Mouse (Mus musculus): ENCODE results near the gene Gpc4. TPM values are rescaled to one million over a fixed set of nuclear protein-coding genes. Genes with fewer than 3 reads are reported as not detected.

Gene Gpc4
- polyA plus RNA-seq, 1 experiment from 2014 or later, result 42.2 TPM

DNA sequence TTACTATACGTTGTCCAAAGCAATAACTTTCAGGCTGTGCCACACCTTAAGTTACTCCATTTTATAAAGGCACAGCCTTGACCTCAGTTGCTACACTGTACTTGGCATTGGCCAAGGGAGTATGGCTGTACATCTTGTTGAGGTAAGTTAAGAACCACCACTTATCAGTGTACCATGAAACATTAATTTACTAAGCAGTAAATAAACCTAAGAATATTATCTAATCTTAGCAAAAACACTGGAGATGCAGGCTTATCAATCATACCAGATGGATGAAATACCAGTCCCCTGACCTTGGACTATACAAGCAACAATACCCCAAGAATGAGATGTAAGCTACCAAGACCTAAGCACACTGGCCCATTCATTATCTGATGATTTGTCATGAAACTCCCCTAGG, 63.1 kb downstream of the Gpc4 start:
- Histone ChIP-seq H3K9me3 (no peaks in the 10 kb centered on the region), H3K4me1 (0 out of 2 replicates have a peak, but pooled peaks cover 3% of the 10 kb centered on the region), H3K27me3 (replicated peaks) (no peaks in the 10 kb centered on the region), H3K9ac (no peak overlapping the region), H3K27ac (replicated peaks) (no peak overlapping the region), H3K4me2 (no peak overlapping the region), H3K4me3 (no peak overlapping the region), H3K36me3 (no peaks in the 10 kb centered on the region)
- ATAC-seq (ENCODE audit: extremely low read depth, insufficient number of reproducible peaks, low FRiP score, low TSS enrichment), result no peak
- WGBS, result 80% methylated on average over 1 of the region's 1 CpGs

GRCm38 (mm10) chrX:52101445-52101844, 63.6 kb downstream of the Gpc4 start:
- Histone ChIP-seq H3K27me3 (replicated peaks) (no peaks in the 10 kb centered on the region), H3K36me3 (no peaks in the 10 kb centered on the region), H3K27ac (replicated peaks) (no peak overlapping the region), H3K4me2 (no peak overlapping the region), H3K4me3 (no peak overlapping the region), H3K9ac (no peak overlapping the region), H3K4me1 (0 out of 2 replicates have a peak, but pooled peaks cover 3% of the 10 kb centered on the region), H3K9me3 (no peaks in the 10 kb centered on the region)
- 63% methylated on average over 6 of the region's 6 CpGs for WGBS
- ATAC-seq (ENCODE audit: extremely low read depth, insufficient number of reproducible peaks, low FRiP score, low TSS enrichment), result no peak

- WGBS, result 40% methylated on average over 7 of the region's 7 CpGs
- no peak for ATAC-seq (ENCODE audit: extremely low read depth, insufficient number of reproducible peaks, low FRiP score, low TSS enrichment)
- Histone ChIP-seq H3K9me3 (no peaks in the 10 kb centered on the region), H3K4me3 (no peak overlapping the region), H3K9ac (no peak overlapping the region), H3K4me1 (no peaks in the 10 kb centered on the region), H3K36me3 (no peaks in the 10 kb centered on the region), H3K27ac (replicated peaks) (no peak overlapping the region), H3K27me3 (replicated peaks) (no peaks in the 10 kb centered on the region), H3K4me2 (no peak overlapping the region)
Measured at GRCm38 (mm10) chrX:52087726-52088348, 77.2 kb downstream of the Gpc4 start.

- H3K4me3 ChIP-seq, result no peak overlapping the region
- H3K9me3 ChIP-seq, result no peaks in the 10 kb centered on the region
- H3K27ac ChIP-seq (replicated peaks), result no peak overlapping the region
- no peak overlapping the region for H3K4me2 ChIP-seq
- H3K4me1 ChIP-seq, result no peaks in the 10 kb centered on the region
- H3K9ac ChIP-seq, result no peak overlapping the region
- 66% methylated on average over 8 of the region's 8 CpGs for WGBS
- ATAC-seq (ENCODE audit: extremely low read depth, insufficient number of reproducible peaks, low FRiP score, low TSS enrichment), result no peak
- no peaks in the 10 kb centered on the region for H3K36me3 ChIP-seq
- H3K27me3 ChIP-seq (replicated peaks), result no peaks in the 10 kb centered on the region
Measured at GRCm38 (mm10) chrX:52086885-52087573, 78.0 kb downstream of the Gpc4 start.

- no peak for ATAC-seq (ENCODE audit: extremely low read depth, insufficient number of reproducible peaks, low FRiP score, low TSS enrichment)
- H3K4me3 ChIP-seq, result no peak overlapping the region
- H3K27me3 ChIP-seq (replicated peaks), result no peaks in the 10 kb centered on the region
- no peaks in the 10 kb centered on the region for H3K36me3 ChIP-seq
- H3K4me1 ChIP-seq, result no peaks in the 10 kb centered on the region
- no peaks in the 10 kb centered on the region for H3K9me3 ChIP-seq
- no peak overlapping the region for H3K27ac ChIP-seq (replicated peaks)
- no peak overlapping the region for H3K9ac ChIP-seq
- WGBS, result 73% methylated on average over 3 of the region's 3 CpGs
- H3K4me2 ChIP-seq, result no peak overlapping the region
Measured at GRCm38 (mm10) chrX:52083557-52083956, 81.5 kb downstream of the Gpc4 start.

DNA sequence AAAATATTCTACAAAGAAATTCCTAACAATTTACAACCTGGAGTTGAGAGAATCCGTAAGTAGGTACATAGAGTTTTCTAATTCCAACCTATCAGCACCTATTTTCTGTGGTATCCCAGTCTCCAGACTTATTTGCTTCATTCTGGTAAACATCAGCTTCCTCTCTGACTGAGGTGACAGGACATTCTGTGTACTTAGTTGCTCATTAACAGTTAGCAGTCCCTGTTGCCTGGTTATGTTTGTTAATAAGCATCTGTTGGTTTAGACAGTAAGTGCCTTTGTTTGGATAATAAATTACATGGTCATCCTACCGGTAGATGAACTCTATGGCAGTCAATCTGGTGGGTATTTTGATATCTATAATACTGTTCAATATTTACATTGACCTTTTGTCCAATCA, 92.6 kb downstream of the Gpc4 start:
- H3K4me3 ChIP-seq, result no peak overlapping the region
- no peak overlapping the region for H3K27ac ChIP-seq (replicated peaks)
- H3K9me3 ChIP-seq, result no peaks in the 10 kb centered on the region
- no peaks in the 10 kb centered on the region for H3K27me3 ChIP-seq (replicated peaks)
- H3K4me2 ChIP-seq, result no peak overlapping the region
- H3K36me3 ChIP-seq, result no peaks in the 10 kb centered on the region
- H3K9ac ChIP-seq, result no peak overlapping the region
- WGBS, result 61% methylated on average over 2 of the region's 2 CpGs
- H3K4me1 ChIP-seq, result peaks cover 6% of the 10 kb centered on the region; the same call in 1 of the 2 replicates
- no peak for ATAC-seq (ENCODE audit: extremely low read depth, insufficient number of reproducible peaks, low FRiP score, low TSS enrichment)

DNA sequence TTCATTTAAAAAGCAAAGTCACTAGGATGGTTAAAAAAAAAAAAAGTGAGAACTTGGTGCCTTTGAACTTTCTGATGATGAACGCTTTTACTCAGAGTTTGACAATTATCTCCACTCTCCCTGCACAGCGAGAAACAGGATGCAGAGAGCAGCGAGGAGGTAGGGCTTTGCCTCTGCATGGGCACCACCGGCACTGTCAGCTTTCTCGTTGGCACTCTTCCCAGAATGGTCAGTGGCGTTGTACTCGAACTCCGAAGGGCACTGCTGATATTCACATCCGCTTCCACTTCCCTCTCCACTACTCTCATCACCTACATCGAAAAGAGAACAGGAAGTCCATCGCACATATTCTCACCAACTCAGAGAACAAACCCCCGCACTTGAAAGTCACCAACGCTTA, 111.6 kb downstream of the Gpc4 start:
- no peak overlapping the region for H3K9ac ChIP-seq
- no peaks in the 10 kb centered on the region for H3K27me3 ChIP-seq (replicated peaks)
- no peaks in the 10 kb centered on the region for H3K36me3 ChIP-seq
- no peaks in the 10 kb centered on the region for H3K9me3 ChIP-seq
- peaks cover 11% of the 10 kb centered on the region; the same call in 1 of the 2 replicates for H3K4me1 ChIP-seq
- no peak for ATAC-seq (ENCODE audit: extremely low read depth, insufficient number of reproducible peaks, low FRiP score, low TSS enrichment)
- H3K4me3 ChIP-seq, result no peak overlapping the region
- no peak overlapping the region for H3K4me2 ChIP-seq
- WGBS, result 46% methylated on average over 13 of the region's 13 CpGs
- no peak overlapping the region for H3K27ac ChIP-seq (replicated peaks)

- ATAC-seq (ENCODE audit: extremely low read depth, insufficient number of reproducible peaks, low FRiP score, low TSS enrichment), result no peak
- 36% methylated on average over 5 of the region's 5 CpGs for WGBS
Measured at GRCm38 (mm10) chrX:52052011-52052410, 113.0 kb downstream of the Gpc4 start.

GRCm38 (mm10) chrX:52050941-52051340, 114.1 kb downstream of the Gpc4 start:
- no peak for ATAC-seq (ENCODE audit: extremely low read depth, insufficient number of reproducible peaks, low FRiP score, low TSS enrichment)
- peaks cover 11% of the 10 kb centered on the region; the same call in 1 of the 2 replicates for H3K4me1 ChIP-seq
- 79% methylated on average over 4 of the region's 4 CpGs for WGBS

More at GRCm38 (mm10) chrX:52052011-52052410, 113.0 kb downstream of the Gpc4 start:
- no peak overlapping the region for H3K9ac ChIP-seq
- no peaks in the 10 kb centered on the region for H3K36me3 ChIP-seq
- H3K4me2 ChIP-seq, result no peak overlapping the region
- no peaks in the 10 kb centered on the region for H3K9me3 ChIP-seq
- no peaks in the 10 kb centered on the region for H3K27me3 ChIP-seq (replicated peaks)
- no peak overlapping the region for H3K4me3 ChIP-seq
- H3K27ac ChIP-seq (replicated peaks), result 0 out of 2 replicates have a peak overlapping the region, but pooled peaks have one; percentile 32
- H3K4me1 ChIP-seq, result peaks cover 11% of the 10 kb centered on the region; the same call in 1 of the 2 replicates

GRCm38 (mm10) chrX:52039875-52040274, 125.2 kb downstream of the Gpc4 start:
- Histone ChIP-seq H3K9me3 (no peaks in the 10 kb centered on the region), H3K27ac (replicated peaks) (no peak overlapping the region), H3K27me3 (replicated peaks) (no peaks in the 10 kb centered on the region), H3K4me1 (no peaks in the 10 kb centered on the region), H3K4me2 (no peak overlapping the region), H3K9ac (no peak overlapping the region), H3K36me3 (no peaks in the 10 kb centered on the region), H3K4me3 (no peak overlapping the region)
- 38% methylated on average over 1 of the region's 1 CpGs for WGBS
- ATAC-seq (ENCODE audit: extremely low read depth, insufficient number of reproducible peaks, low FRiP score, low TSS enrichment), result no peak

More at GRCm38 (mm10) chrX:52050941-52051340, 114.1 kb downstream of the Gpc4 start:
- H3K27me3 ChIP-seq (replicated peaks), result no peaks in the 10 kb centered on the region
- H3K4me2 ChIP-seq, result no peak overlapping the region
- H3K9ac ChIP-seq, result no peak overlapping the region
- H3K9me3 ChIP-seq, result no peaks in the 10 kb centered on the region
- no peak overlapping the region for H3K4me3 ChIP-seq
- H3K27ac ChIP-seq (replicated peaks), result no peak overlapping the region
- H3K36me3 ChIP-seq, result no peaks in the 10 kb centered on the region

DNA sequence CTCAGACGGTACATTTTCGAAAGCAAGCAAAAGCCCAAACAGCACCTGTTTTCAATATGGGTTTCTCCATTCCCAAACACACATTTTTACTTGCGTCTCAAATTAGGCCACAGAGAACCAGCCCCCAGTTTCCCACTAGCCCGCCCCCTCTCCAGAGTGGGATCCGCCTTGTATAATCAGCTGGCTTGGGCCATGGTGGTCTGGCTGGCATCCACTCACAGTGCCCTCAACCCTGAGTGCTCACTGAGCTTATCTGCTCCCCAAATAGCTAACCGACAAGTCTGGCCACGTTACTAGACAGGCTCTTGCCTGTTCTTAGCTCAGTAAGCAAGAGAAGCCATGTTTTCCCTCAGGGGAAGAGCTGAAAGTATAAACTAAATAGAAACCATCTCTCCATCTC, 134.9 kb downstream of the Gpc4 start:
- H3K4me3 ChIP-seq, result no peak overlapping the region
- WGBS, result 62% methylated on average over 7 of the region's 7 CpGs
- H3K27ac ChIP-seq (replicated peaks), result no peak overlapping the region
- no peaks in the 10 kb centered on the region for H3K27me3 ChIP-seq (replicated peaks)
- peaks cover 4% of the 10 kb centered on the region; the same call in 1 of the 2 replicates for H3K4me1 ChIP-seq
- no peak for ATAC-seq (ENCODE audit: extremely low read depth, insufficient number of reproducible peaks, low FRiP score, low TSS enrichment)
- H3K9ac ChIP-seq, result no peak overlapping the region
- no peaks in the 10 kb centered on the region for H3K36me3 ChIP-seq
- no peak overlapping the region for H3K4me2 ChIP-seq
- no peaks in the 10 kb centered on the region for H3K9me3 ChIP-seq

DNA sequence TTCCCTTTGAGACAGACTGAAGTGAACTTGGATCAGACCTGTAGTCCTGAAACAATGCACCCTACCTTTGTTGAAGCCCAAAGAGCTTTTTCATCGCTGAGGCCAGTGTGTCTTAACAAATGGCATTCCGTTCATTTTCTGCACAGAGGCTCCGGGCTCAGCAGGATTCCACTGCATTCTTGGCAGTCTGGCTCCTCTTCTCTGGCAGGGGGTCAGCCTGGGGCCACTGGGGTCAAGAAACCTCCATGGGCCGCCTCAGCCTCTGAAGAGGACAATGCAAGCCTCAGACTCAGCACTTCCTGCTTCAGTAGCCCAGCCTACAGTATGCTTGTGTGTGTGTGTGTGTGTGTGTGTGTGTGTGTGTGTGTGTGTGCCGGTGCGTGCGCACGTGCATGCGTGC, 147.4 kb downstream of the Gpc4 start:
- no peak overlapping the region for H3K27ac ChIP-seq (replicated peaks)
- WGBS, result 30% methylated on average over 5 of the region's 9 CpGs

More for the DNA sequence above, 147.4 kb downstream of the Gpc4 start:
- no peaks in the 10 kb centered on the region for H3K27me3 ChIP-seq (replicated peaks)
- peaks cover 10% of the 10 kb centered on the region for H3K4me1 ChIP-seq
- H3K9me3 ChIP-seq, result no peaks in the 10 kb centered on the region
- no peaks in the 10 kb centered on the region for H3K36me3 ChIP-seq
- no peak overlapping the region for H3K9ac ChIP-seq
- no peak overlapping the region for H3K4me3 ChIP-seq
- ATAC-seq (ENCODE audit: extremely low read depth, insufficient number of reproducible peaks, low FRiP score, low TSS enrichment), result no peak
- H3K4me2 ChIP-seq, result no peak overlapping the region

Measured in heart, embryonic 13.5 days (tissue).